Mouse (Mus musculus) hindbrain, embryonic 12.5 days (tissue): ENCODE results near the gene Mrm3. TPM values are rescaled to one million over a fixed set of nuclear protein-coding genes. Genes with fewer than 3 reads are reported as not detected.

ENCODE experiments used
- ATAC-seq: fragments of 200-750 bp; cut with Nextera tagmentation; 2 replicates; pipeline ENCODE4 v1.8.0; 2017; ENCODE audit warnings: moderate TSS enrichment; ENCODE audit not compliant: low FRiP score
- H3K27ac ChIP-seq: fragments of 300-500 bp; sonication (generic); 2 replicates; pipeline ENCODE4 v1.5.1; 2016; ENCODE audit warnings: mild to moderate bottlenecking
- H3K27me3 ChIP-seq: fragments of 300-500 bp; sonication (generic); 2 replicates; pipeline ENCODE4 v1.6.1; 2016; ENCODE audit warnings: mild to moderate bottlenecking
- H3K36me3 ChIP-seq: fragments of 300-500 bp; sonication (generic); 2 replicates; pipeline ENCODE4 v1.6.1; 2016; ENCODE audit warnings: mild to moderate bottlenecking
- H3K4me1 ChIP-seq: fragments of 300-500 bp; sonication (generic); 2 replicates; pipeline ENCODE4 v1.6.1; 2016
- H3K4me2 ChIP-seq: fragments of 300-500 bp; sonication (generic); replicated peaks from 2 replicates; pipeline ENCODE4 v1.6.1; 2016; ENCODE audit warnings: mild to moderate bottlenecking
- H3K4me3 ChIP-seq: fragments of 300-500 bp; sonication (generic); 2 replicates; pipeline ENCODE4 v1.5.1; 2016; ENCODE audit warnings: mild to moderate bottlenecking
- H3K9ac ChIP-seq: fragments of 300-500 bp; sonication (generic); 2 replicates; pipeline ENCODE4 v1.6.1; 2016; ENCODE audit warnings: mild to moderate bottlenecking, moderate library complexity
- H3K9me3 ChIP-seq: fragments of 300-500 bp; sonication (generic); replicated peaks from 2 replicates; pipeline ENCODE4 v1.6.1; 2016; ENCODE audit warnings: mild to moderate bottlenecking
- WGBS: fragments of 180-500 bp; shearing (Covaris S2); methylation state at CpG from one replicate; pipeline ENCODE4 v1.1.7; 2016; 5-methylcytosine and 5-hydroxymethylcytosine counted together
- polyA plus RNA-seq: library from polyadenylated mRNA; unstranded; fragments of >200 nt; fragmentation: Nextera tagmentation; extraction: Ambion mirVana; gene quantifications from 2 replicates; pipeline ENCODE4 v1.2.1, GENCODE M21; 2016

The Mrm3 gene
- polyA plus RNA-seq, 1 experiment from 2014 or later, result 18.0 TPM

GRCm38 (mm10) chr11:76216681-76217389 lies 26.7 kb upstream of the Mrm3 start:
- Histone ChIP-seq H3K9me3 (no peaks in the 10 kb centered on the region), H3K36me3 (peaks cover 44% of the 10 kb centered on the region), H3K27ac (peak overlapping the region; percentile 89), H3K9ac (peak overlapping the region; percentile 84), H3K4me3 (peak overlapping the region; percentile 73), H3K4me2 (peak overlapping the region; percentile 58), H3K27me3 (no peaks in the 10 kb centered on the region), H3K4me1 (peaks cover 8% of the 10 kb centered on the region; the same call in 1 of the 2 replicates)
- ATAC-seq, result peak; percentile 87; the same call in 1 of the 2 replicates
- 3% methylated on average over 33 of the region's 33 CpGs for WGBS

- Histone ChIP-seq H3K4me2 (peak within 1 kb of the TSS; percentile 58), H3K27ac (peak within 1 kb of the TSS; percentile 89), H3K36me3 (peaks cover 39% of the 10 kb centered on the region), H3K9me3 (no peaks in the 10 kb centered on the region), H3K4me3 (peak within 1 kb of the TSS; percentile 73), H3K4me1 (peaks cover 8% of the 10 kb centered on the region; the same call in 1 of the 2 replicates), H3K9ac (peak within 1 kb of the TSS; percentile 84), H3K27me3 (no peaks in the 10 kb centered on the region)
- ATAC-seq, result peak; percentile 97
- WGBS, result under 1% methylated on average over 33 of the region's 35 CpGs
Measured at GRCm38 (mm10) chr11:76217390-76217800, 26.1 kb upstream of the Mrm3 start, which contains the start of the genes Dbil5 and Gemin4. Gene Dbil5 (plus strand): TSS chr11:76217608. Gene Gemin4 (minus strand): TSS chr11:76217664.

GRCm38 (mm10) chr11:76224631-76225030 lies 18.9 kb upstream of the Mrm3 start:
- H3K9me3 ChIP-seq, result no peaks in the 10 kb centered on the region
- H3K27me3 ChIP-seq, result no peaks in the 10 kb centered on the region
- no peak overlapping the region for H3K9ac ChIP-seq
- H3K4me2 ChIP-seq, result no peak overlapping the region
- no peak overlapping the region for H3K4me3 ChIP-seq
- peaks cover 46% of the 10 kb centered on the region for H3K36me3 ChIP-seq
- no peaks in the 10 kb centered on the region for H3K4me1 ChIP-seq
- no peak overlapping the region for H3K27ac ChIP-seq
- WGBS, result 95% methylated on average over 5 of the region's 5 CpGs
- ATAC-seq, result no peak

- no peak overlapping the region for H3K4me2 ChIP-seq
- H3K9ac ChIP-seq, result no peak overlapping the region
- H3K27me3 ChIP-seq, result no peaks in the 10 kb centered on the region
- ATAC-seq, result no peak
- H3K36me3 ChIP-seq, result peaks cover 41% of the 10 kb centered on the region
- H3K9me3 ChIP-seq, result no peaks in the 10 kb centered on the region
- H3K4me3 ChIP-seq, result no peak overlapping the region
- no peaks in the 10 kb centered on the region for H3K4me1 ChIP-seq
- no peak overlapping the region for H3K27ac ChIP-seq
Measured at GRCm38 (mm10) chr11:76225051-76225450, 18.5 kb upstream of the Mrm3 start.

- 92% methylated on average over 3 of the region's 3 CpGs for WGBS
- Histone ChIP-seq H3K27ac (no peak overlapping the region), H3K4me1 (no peaks in the 10 kb centered on the region), H3K9ac (no peak overlapping the region), H3K27me3 (no peaks in the 10 kb centered on the region), H3K36me3 (peaks cover 69% of the 10 kb centered on the region), H3K9me3 (no peaks in the 10 kb centered on the region), H3K4me2 (no peak overlapping the region), H3K4me3 (no peak overlapping the region)
- no peak for ATAC-seq
Measured at GRCm38 (mm10) chr11:76236136-76236535, 7.4 kb upstream of the Mrm3 start.

- ATAC-seq, result no peak
- H3K27ac ChIP-seq, result no peak overlapping the region
- peaks cover 14% of the 10 kb centered on the region for H3K4me1 ChIP-seq
- H3K27me3 ChIP-seq, result no peaks in the 10 kb centered on the region
- no peaks in the 10 kb centered on the region for H3K9me3 ChIP-seq
- WGBS, result 96% methylated on average over 2 of the region's 2 CpGs
- H3K9ac ChIP-seq, result no peak overlapping the region
- H3K4me3 ChIP-seq, result no peak overlapping the region
- H3K4me2 ChIP-seq, result no peak overlapping the region
- peaks cover 40% of the 10 kb centered on the region for H3K36me3 ChIP-seq
Measured at GRCm38 (mm10) chr11:76239750-76240149, 3.8 kb upstream of the Mrm3 start.

- Histone ChIP-seq H3K27me3 (no peaks in the 10 kb centered on the region), H3K27ac (peak overlapping the region; percentile 79; the same call in 1 of the 2 replicates), H3K9me3 (no peaks in the 10 kb centered on the region), H3K4me2 (peak overlapping the region; percentile 82), H3K4me3 (peak overlapping the region; percentile 64), H3K36me3 (peaks cover 23% of the 10 kb centered on the region), H3K4me1 (peaks cover 18% of the 10 kb centered on the region), H3K9ac (peak overlapping the region; percentile 84)
- peak; percentile 75 for ATAC-seq
- 4% methylated on average over 33 of the region's 34 CpGs for WGBS
Measured at GRCm38 (mm10) chr11:76243811-76244546, 464 bp downstream of the Mrm3 start.

- Histone ChIP-seq H3K9me3 (no peaks in the 10 kb centered on the region), H3K4me1 (peaks cover 18% of the 10 kb centered on the region), H3K27me3 (no peaks in the 10 kb centered on the region), H3K4me3 (no peak overlapping the region), H3K9ac (no peak overlapping the region), H3K4me2 (no peak overlapping the region), H3K36me3 (peaks cover 32% of the 10 kb centered on the region), H3K27ac (no peak overlapping the region)
- ATAC-seq, result no peak
Measured at GRCm38 (mm10) chr11:76246439-76246838, 2.9 kb downstream of the Mrm3 start.

GRCm38 (mm10) chr11:76247239-76247638 lies 3.7 kb downstream of the Mrm3 start:
- Histone ChIP-seq H3K9me3 (no peaks in the 10 kb centered on the region), H3K4me3 (no peak overlapping the region), H3K4me1 (peaks cover 18% of the 10 kb centered on the region), H3K9ac (no peak overlapping the region), H3K27me3 (no peaks in the 10 kb centered on the region), H3K36me3 (peaks cover 32% of the 10 kb centered on the region), H3K4me2 (no peak overlapping the region), H3K27ac (no peak overlapping the region)
- WGBS, result 43% methylated on average over 2 of the region's 2 CpGs
- no peak for ATAC-seq

- H3K9ac ChIP-seq, result no peak overlapping the region
- no peak overlapping the region for H3K4me2 ChIP-seq
- H3K4me3 ChIP-seq, result no peak overlapping the region
- H3K4me1 ChIP-seq, result peaks cover 21% of the 10 kb centered on the region; the same call in 1 of the 2 replicates
- no peaks in the 10 kb centered on the region for H3K27me3 ChIP-seq
- H3K9me3 ChIP-seq, result no peaks in the 10 kb centered on the region
- ATAC-seq, result no peak
- 62% methylated on average over 3 of the region's 3 CpGs for WGBS
- peaks cover 32% of the 10 kb centered on the region for H3K36me3 ChIP-seq
- H3K27ac ChIP-seq, result no peak overlapping the region
Measured at GRCm38 (mm10) chr11:76252036-76252435, 8.5 kb downstream of the Mrm3 start.

- H3K4me3 ChIP-seq, result no peak overlapping the region
- H3K4me2 ChIP-seq, result no peak overlapping the region
- peaks cover 34% of the 10 kb centered on the region for H3K36me3 ChIP-seq
- peak; percentile 70; the same call in 1 of the 2 replicates for ATAC-seq
- H3K9ac ChIP-seq, result no peak overlapping the region
- WGBS, result 52% methylated on average over 5 of the region's 5 CpGs
- no peaks in the 10 kb centered on the region for H3K9me3 ChIP-seq
- H3K27ac ChIP-seq, result peak overlapping the region; percentile 45; the same call in 1 of the 2 replicates
- H3K27me3 ChIP-seq, result no peaks in the 10 kb centered on the region
- peaks cover 21% of the 10 kb centered on the region for H3K4me1 ChIP-seq
Measured at GRCm38 (mm10) chr11:76253145-76253917, 9.8 kb downstream of the Mrm3 start.

GRCm38 (mm10) chr11:76253918-76254264 lies 10.4 kb downstream of the Mrm3 start:
- Histone ChIP-seq H3K36me3 (peaks cover 31% of the 10 kb centered on the region), H3K27ac (peak overlapping the region; percentile 45), H3K4me3 (no peak overlapping the region), H3K4me2 (no peak overlapping the region), H3K27me3 (no peaks in the 10 kb centered on the region), H3K4me1 (peaks cover 21% of the 10 kb centered on the region), H3K9me3 (no peaks in the 10 kb centered on the region), H3K9ac (peak overlapping the region; percentile 10; the same call in 1 of the 2 replicates)
- WGBS, result 77% methylated on average over 4 of the region's 4 CpGs
- 0 out of 2 replicates have a peak, but pooled peaks have one; percentile 33 for ATAC-seq
